ENCODE assay signal across 14 mouse cellular contexts in the genomic region with DNA sequence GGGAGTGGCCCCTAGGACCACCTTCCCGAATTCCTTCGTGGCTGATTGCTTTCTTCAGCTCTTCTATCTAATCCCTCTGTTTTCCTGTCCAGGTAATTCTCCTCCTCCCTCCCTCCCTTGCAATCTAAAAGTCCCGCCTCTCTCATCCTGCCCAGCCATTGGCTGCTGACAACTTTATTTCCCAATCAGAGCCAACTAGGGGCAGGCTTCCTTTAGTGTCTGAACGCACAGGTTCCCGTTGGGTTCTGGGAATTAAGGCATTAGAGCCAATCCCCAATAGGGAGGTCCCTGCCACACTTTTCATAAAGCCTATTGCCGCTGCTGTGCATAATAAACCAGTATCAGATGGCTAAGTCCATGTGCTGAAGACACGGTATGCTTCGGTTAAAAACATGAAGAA.
"Had no signal": no experiment of that assay in that cellular context is flagged by ENCODE, and none has a peak within 500 bp of the region (broad histone marks: within the 10 kb centered on the region; RNA-seq: fewer than 3 reads in every experiment).

No protein-coding gene starts in this region.

- H3K4me1 ChIP-seq: midbrain, embryonic 10.5 days; midbrain, embryonic 12.5 days; midbrain, embryonic 15.5 days; neural tube, embryonic 12.5 days; stomach, embryonic 15.5 days had no signal

- H3K4me3 ChIP-seq: midbrain, embryonic 10.5 days; midbrain, embryonic 12.5 days; midbrain, embryonic 15.5 days; neural tube, embryonic 12.5 days; stomach, embryonic 15.5 days had no signal

- H3K9ac ChIP-seq: lung, embryonic 14.5 days; midbrain, embryonic 12.5 days; midbrain, embryonic 15.5 days; neural tube, embryonic 12.5 days; stomach, embryonic 15.5 days had no signal

- DNase-seq: lung, adult 18-20 months; lung, embryonic 14.5 days; lung, postnatal 10 days; lung, postnatal 4 days; right cerebral cortex, postnatal 14 days; thymus, adult 2 months; thymus, postnatal 25 days; thymus, postnatal 4 days had no signal

- H3K27me3 ChIP-seq: midbrain, embryonic 15.5 days; stomach, embryonic 15.5 days had no signal

- H3K4me2 ChIP-seq: lung, embryonic 14.5 days; midbrain, embryonic 12.5 days; midbrain, embryonic 15.5 days; neural tube, embryonic 12.5 days; stomach, embryonic 15.5 days had no signal

- H3K27ac ChIP-seq: midbrain, embryonic 10.5 days; midbrain, embryonic 12.5 days; midbrain, embryonic 15.5 days; neural tube, embryonic 12.5 days; stomach, embryonic 15.5 days; stomach, postnatal 0 days had no signal

- H3K9me3 ChIP-seq: midbrain, embryonic 10.5 days; midbrain, embryonic 12.5 days; midbrain, embryonic 15.5 days; neural tube, embryonic 12.5 days; stomach, embryonic 15.5 days had no signal

- H3K36me3 ChIP-seq: midbrain, embryonic 10.5 days; midbrain, embryonic 12.5 days; midbrain, embryonic 15.5 days; neural tube, embryonic 12.5 days; stomach, embryonic 15.5 days had no signal

- ATAC-seq: midbrain, embryonic 15.5 days had no signal
